Mouse (Mus musculus) MEL (cell line): ENCODE measurements at regions not wholly inside any gene's neighbourhood (a gene's known extent, or its start where the extent isn't known, plus 50 kb on each side); places are given as distances from the start of the nearest gene placed in this dataset.

Experiments used
- POLR2A ChIP-seq, 2 experiments: IDR thresholded peaks; 2 replicates each; pipeline ENCODE4 v1.6.1; 2011 to 2012; ENCODE audit warnings: low read length in 2 of 2, mild to moderate bottlenecking in 2 of 2, control low read depth in 1 of 2, improper control_type of control experiment in 1 of 2, low read depth in 1 of 2, moderate library complexity in 1 of 2; ENCODE audit not compliant: control insufficient read depth in 1 of 2, insufficient read depth in 1 of 2, poor library complexity in 1 of 2
- TBP ChIP-seq: IDR thresholded peaks from 2 replicates; pipeline ENCODE4 v1.8.0; 2011; ENCODE audit warnings: low read depth, low read length, improper control_type of control experiment
- ZNF384 ChIP-seq: IDR thresholded peaks from 2 replicates; pipeline ENCODE4 v1.6.1; 2012; ENCODE audit warnings: low read depth, mild to moderate bottlenecking, inconsistent platforms, low read length, improper control_type of control experiment

DNA sequence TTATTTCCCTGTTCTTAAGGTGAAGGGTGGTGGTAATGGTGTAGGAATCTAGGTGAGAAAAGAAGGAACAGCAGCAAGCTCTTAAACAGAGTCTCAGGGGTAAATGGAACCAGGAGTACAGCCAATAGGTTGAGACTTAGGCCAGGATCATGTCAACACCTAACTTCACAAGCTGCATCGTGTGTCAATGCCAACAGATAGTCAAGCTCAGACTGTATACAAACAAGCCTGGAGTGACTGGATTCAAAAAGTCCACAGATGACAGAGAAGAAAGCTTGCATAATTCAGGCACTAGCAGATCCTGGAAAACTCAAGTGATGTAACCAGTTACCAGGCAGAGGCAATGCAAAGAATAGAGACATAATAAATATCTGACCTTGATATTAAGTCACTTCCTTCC, 140.6 kb upstream of the Nampt start:
- TF ChIP-seq ZNF384 (no peak), POLR2A (IDR thresholded peaks at IDR 0.05; ENCODE audit: control insufficient read depth in 1 of 2, insufficient read depth in 1 of 2, low read depth in 1 of 2, low read length in 2 of 2, poor library complexity in 1 of 2) (no peak), TBP (no peak)
